In genomic region chr7:45148534-45149098, GRCm38 (mm10) we compare ENCODE assay signal across 21 mouse cellular contexts. TPM values are rescaled to one million over a fixed set of nuclear protein-coding genes. Genes with fewer than 3 reads are reported as not detected.
DNase-seq lines count a peak whose midpoint lies in the region; ATAC-seq and TF ChIP-seq lines count a peak whose summit lies in the region.
"Had no signal": no experiment of that assay in that cellular context is flagged by ENCODE, and none has a peak within 500 bp of the region (broad histone marks: within the 10 kb centered on the region; RNA-seq: fewer than 3 reads in every experiment).

No protein-coding gene starts in this region.

- no peak for ATAC-seq in intestine, embryonic 14.5 days (replicated peaks; ENCODE audit: low FRiP score, low TSS enrichment, low read depth)
- ATAC-seq in intestine, postnatal 0 days: no peak
- ATAC-seq in midbrain, embryonic 12.5 days (ENCODE audit: low FRiP score, low read depth): no peak
- no peak for ATAC-seq in midbrain, embryonic 15.5 days (replicated peaks)
- ATAC-seq in intestine, embryonic 15.5 days: no peak
- ATAC-seq: hindbrain, postnatal 0 days; midbrain, embryonic 13.5 days had no signal

- H3K9me3 ChIP-seq in intestine, embryonic 14.5 days (ENCODE audit: control insufficient read depth, low read length): no peaks in the 10 kb centered on the region
- H3K9me3 ChIP-seq in intestine, postnatal 0 days (ENCODE audit: control insufficient read depth): no peaks in the 10 kb centered on the region
- H3K9me3 ChIP-seq in midbrain, embryonic 12.5 days: no peaks in the 10 kb centered on the region
- no peaks in the 10 kb centered on the region for H3K9me3 ChIP-seq in midbrain, embryonic 15.5 days
- H3K9me3 ChIP-seq in intestine, embryonic 15.5 days: no peaks in the 10 kb centered on the region
- H3K9me3 ChIP-seq: embryonic facial prominence, embryonic 12.5 days; G1E; limb, embryonic 15.5 days; midbrain, embryonic 13.5 days; neural tube, embryonic 13.5 days had no signal

- H3K9ac ChIP-seq in intestine, embryonic 14.5 days (ENCODE audit: low read length): no peak overlapping the region
- no peak overlapping the region for H3K9ac ChIP-seq in intestine, postnatal 0 days (ENCODE audit: low read depth, low read length)
- 0 out of 2 replicates have a peak overlapping the region, but pooled peaks have one; percentile 11 for H3K9ac ChIP-seq in midbrain, embryonic 12.5 days (replicated peaks)
- H3K9ac ChIP-seq in midbrain, embryonic 15.5 days: no peak overlapping the region
- no peak overlapping the region for H3K9ac ChIP-seq in intestine, embryonic 15.5 days
- H3K9ac ChIP-seq: embryonic facial prominence, embryonic 12.5 days; limb, embryonic 15.5 days; midbrain, embryonic 13.5 days had no signal

- WGBS in intestine, embryonic 14.5 days: 49% methylated on average over 4 of the region's 4 CpGs
- WGBS in intestine, postnatal 0 days: 54% methylated on average over 4 of the region's 4 CpGs
- WGBS in midbrain, embryonic 12.5 days: 65% methylated on average over 4 of the region's 4 CpGs
- WGBS in midbrain, embryonic 15.5 days: 61% methylated on average over 4 of the region's 4 CpGs
- 46% methylated on average over 4 of the region's 4 CpGs for WGBS in intestine, embryonic 15.5 days

- no peaks in the 10 kb centered on the region for H3K27me3 ChIP-seq in intestine, embryonic 14.5 days (replicated peaks; ENCODE audit: control insufficient read depth, insufficient read depth, low read length)
- H3K27me3 ChIP-seq in intestine, postnatal 0 days (replicated peaks; ENCODE audit: control insufficient read depth, insufficient read depth, low read length): no peaks in the 10 kb centered on the region
- no peaks in the 10 kb centered on the region for H3K27me3 ChIP-seq in midbrain, embryonic 12.5 days
- H3K27me3 ChIP-seq in midbrain, embryonic 15.5 days (replicated peaks): no peaks in the 10 kb centered on the region
- H3K27me3 ChIP-seq in intestine, embryonic 15.5 days (replicated peaks): no peaks in the 10 kb centered on the region
- H3K27me3 ChIP-seq: embryonic facial prominence, embryonic 12.5 days; limb, embryonic 15.5 days; midbrain, embryonic 13.5 days; neural tube, embryonic 13.5 days had no signal

- TF ChIP-seq CTCF in intestine, postnatal 0 days (IDR thresholded peaks at IDR 0.05; ENCODE audit: low read depth): no peak

- peaks cover 48% of the 10 kb centered on the region for H3K36me3 ChIP-seq in intestine, embryonic 14.5 days (ENCODE audit: control insufficient read depth, insufficient read depth, low read length)
- H3K36me3 ChIP-seq in intestine, postnatal 0 days (ENCODE audit: control insufficient read depth, insufficient read depth): peaks cover 56% of the 10 kb centered on the region
- H3K36me3 ChIP-seq in midbrain, embryonic 12.5 days: peaks cover 24% of the 10 kb centered on the region
- H3K36me3 ChIP-seq in midbrain, embryonic 15.5 days (replicated peaks): no peaks in the 10 kb centered on the region
- H3K36me3 ChIP-seq in intestine, embryonic 15.5 days: peaks cover 22% of the 10 kb centered on the region

- peaks cover 3% of the 10 kb centered on the region; the same call in 1 of the 2 replicates for H3K4me1 ChIP-seq in intestine, embryonic 14.5 days (replicated peaks; ENCODE audit: control insufficient read depth, insufficient read depth, low read length)
- peaks cover 5% of the 10 kb centered on the region; the same call in 1 of the 2 replicates for H3K4me1 ChIP-seq in intestine, postnatal 0 days (replicated peaks; ENCODE audit: control insufficient read depth, insufficient read depth, low read length)
- peaks cover 14% of the 10 kb centered on the region for H3K4me1 ChIP-seq in midbrain, embryonic 12.5 days
- peaks cover 5% of the 10 kb centered on the region for H3K4me1 ChIP-seq in midbrain, embryonic 15.5 days
- H3K4me1 ChIP-seq in intestine, embryonic 15.5 days (replicated peaks): peaks cover 18% of the 10 kb centered on the region

- no peak overlapping the region for H3K4me2 ChIP-seq in intestine, embryonic 14.5 days (ENCODE audit: low read length)
- H3K4me2 ChIP-seq in intestine, postnatal 0 days (replicated peaks; ENCODE audit: low read depth): no peak overlapping the region
- no peak overlapping the region for H3K4me2 ChIP-seq in midbrain, embryonic 12.5 days (replicated peaks)
- H3K4me2 ChIP-seq in midbrain, embryonic 15.5 days: no peak overlapping the region
- H3K4me2 ChIP-seq in intestine, embryonic 15.5 days (replicated peaks): no peak overlapping the region
- H3K4me2 ChIP-seq: embryonic facial prominence, embryonic 12.5 days; limb, embryonic 15.5 days; midbrain, embryonic 13.5 days; neural tube, embryonic 13.5 days had no signal

- H3K4me3 ChIP-seq in intestine, embryonic 14.5 days (ENCODE audit: low read depth, low read length): no peak overlapping the region
- H3K4me3 ChIP-seq in intestine, postnatal 0 days (ENCODE audit: low read depth, low read length): no peak overlapping the region
- no peak overlapping the region for H3K4me3 ChIP-seq in midbrain, embryonic 12.5 days
- H3K4me3 ChIP-seq in midbrain, embryonic 15.5 days: no peak overlapping the region
- no peak overlapping the region for H3K4me3 ChIP-seq in intestine, embryonic 15.5 days (replicated peaks)
- H3K4me3 ChIP-seq: embryonic facial prominence, embryonic 12.5 days; left cerebral cortex, adult 2 months; limb, embryonic 15.5 days; midbrain, embryonic 13.5 days; neural tube, embryonic 13.5 days had no signal

- H3K27ac ChIP-seq in intestine, embryonic 14.5 days (ENCODE audit: low read depth): peak overlapping the region; percentile 25; the same call in 1 of the 2 replicates
- no peak overlapping the region for H3K27ac ChIP-seq in intestine, postnatal 0 days (ENCODE audit: low read depth, low read length)
- H3K27ac ChIP-seq in midbrain, embryonic 12.5 days (replicated peaks): no peak overlapping the region
- H3K27ac ChIP-seq in midbrain, embryonic 15.5 days: no peak overlapping the region
- H3K27ac ChIP-seq in intestine, embryonic 15.5 days: peak overlapping the region; percentile 18; the same call in 1 of the 2 replicates
- H3K27ac ChIP-seq: embryonic facial prominence, embryonic 12.5 days; hindbrain, postnatal 0 days; left cerebral cortex, adult 2 months; limb, embryonic 15.5 days; midbrain, embryonic 13.5 days; neural tube, embryonic 13.5 days had no signal

- no peak for DNase-seq in intestine, embryonic 14.5 days (ENCODE audit: low spot score)
- peak; percentile 35 for DNase-seq in yolk sac, embryonic 10.5 days (ENCODE audit: low spot score)
- DNase-seq in MN1 (ENCODE audit: low spot score): no peak
- DNase-seq in adrenal gland, postnatal 36 days: no peak
- DNase-seq: cerebellum, adult 11 months; cerebellum, postnatal 36 days; lung, postnatal 14 days; spleen, adult 18-20 months; thymus, adult 2 months had no signal

RNA-seq across cellular contexts. Expression of gene Pih1d1, which starts 5.5 kb away (rescaled TPM):
- polyA plus RNA-seq in intestine, embryonic 14.5 days (2014; fragmentation: Nextera tagmentation; extraction: Ambion mirVana): 108 and 113 TPM in 2 replicates
- polyA plus RNA-seq in intestine, postnatal 0 days (2015; fragmentation: Nextera tagmentation; extraction: Ambion mirVana): 63.6 and 64.7 TPM in 2 replicates
- polyA plus RNA-seq in midbrain, embryonic 12.5 days (2016; fragmentation: Nextera tagmentation; extraction: Ambion mirVana): 92.3 and 103 TPM in 2 replicates
- 87.1 and 90.0 TPM in 2 replicates for polyA plus RNA-seq in midbrain, embryonic 15.5 days (2015; fragmentation: Nextera tagmentation; extraction: Ambion mirVana)
- 94.1 and 98.9 TPM in 2 replicates for polyA plus RNA-seq in intestine, embryonic 15.5 days (2015; fragmentation: Nextera tagmentation; extraction: Ambion mirVana)
- 10 to 100 TPM; 59.1 to 77.0 TPM for total RNA-seq in adrenal gland, postnatal 36 days (2021)

RNA-seq across cellular contexts. Expression of gene Aldh16a1, which starts 5.8 kb away (rescaled TPM):
- 50.9 and 66.6 TPM in 2 replicates for polyA plus RNA-seq in intestine, embryonic 14.5 days (2014; fragmentation: Nextera tagmentation; extraction: Ambion mirVana)
- 86.8 and 102 TPM in 2 replicates for polyA plus RNA-seq in intestine, postnatal 0 days (2015; fragmentation: Nextera tagmentation; extraction: Ambion mirVana)
- 38.0 and 39.4 TPM in 2 replicates for polyA plus RNA-seq in midbrain, embryonic 12.5 days (2016; fragmentation: Nextera tagmentation; extraction: Ambion mirVana)
- 16.1 and 19.8 TPM in 2 replicates for polyA plus RNA-seq in midbrain, embryonic 15.5 days (2015; fragmentation: Nextera tagmentation; extraction: Ambion mirVana)
- polyA plus RNA-seq in intestine, embryonic 15.5 days (2015; fragmentation: Nextera tagmentation; extraction: Ambion mirVana): 79.0 and 87.3 TPM in 2 replicates
- 10 to 100 TPM; 62.7 to 76.7 TPM for total RNA-seq in adrenal gland, postnatal 36 days (2021)

RNA-seq across cellular contexts. Expression of gene Flt3l, which starts 12.4 kb away (rescaled TPM):
- polyA plus RNA-seq in intestine, embryonic 14.5 days (2014; fragmentation: Nextera tagmentation; extraction: Ambion mirVana): 1.3 and 2.1 TPM in 2 replicates
- 2.1 and 2.7 TPM in 2 replicates for polyA plus RNA-seq in intestine, postnatal 0 days (2015; fragmentation: Nextera tagmentation; extraction: Ambion mirVana)
- polyA plus RNA-seq in midbrain, embryonic 12.5 days (2016; fragmentation: Nextera tagmentation; extraction: Ambion mirVana): 0.64 and 1.2 TPM in 2 replicates
- 2.1 and 2.3 TPM in 2 replicates for polyA plus RNA-seq in midbrain, embryonic 15.5 days (2015; fragmentation: Nextera tagmentation; extraction: Ambion mirVana)
- polyA plus RNA-seq in intestine, embryonic 15.5 days (2015; fragmentation: Nextera tagmentation; extraction: Ambion mirVana): 1.8 and 2.0 TPM in 2 replicates
- 10 to 100 TPM; 15.3 to 25.5 TPM for total RNA-seq in adrenal gland, postnatal 36 days (2021)

RNA-seq across cellular contexts. Expression of gene Gm45713, which starts 12.6 kb away (rescaled TPM):
- 0.72 and 0.81 TPM in 2 replicates for polyA plus RNA-seq in intestine, embryonic 14.5 days (2014; fragmentation: Nextera tagmentation; extraction: Ambion mirVana)
- 0.70 and 0.82 TPM in 2 replicates for polyA plus RNA-seq in intestine, postnatal 0 days (2015; fragmentation: Nextera tagmentation; extraction: Ambion mirVana)
- polyA plus RNA-seq in midbrain, embryonic 12.5 days (2016; fragmentation: Nextera tagmentation; extraction: Ambion mirVana): 0.25 and 0.45 TPM in 2 replicates
- polyA plus RNA-seq in midbrain, embryonic 15.5 days (2015; fragmentation: Nextera tagmentation; extraction: Ambion mirVana): not detected in 2 replicates
- 0.24 and 0.28 TPM in 2 replicates for polyA plus RNA-seq in intestine, embryonic 15.5 days (2015; fragmentation: Nextera tagmentation; extraction: Ambion mirVana)
- total RNA-seq in adrenal gland, postnatal 36 days (2021): not detected
- total RNA-seq: hindbrain, postnatal 0 days; layer of hippocampus, adult 18-20 months; left cerebral cortex, adult 2 months had no signal
- polyA plus RNA-seq: limb, embryonic 15.5 days; midbrain, embryonic 13.5 days had no signal

RNA-seq across cellular contexts. Expression of gene Slc17a7, which starts 15.1 kb away (rescaled TPM):
- 0.07 TPM in 1 of 2 replicates, not detected in the other for polyA plus RNA-seq in intestine, embryonic 14.5 days (2014; fragmentation: Nextera tagmentation; extraction: Ambion mirVana)
- polyA plus RNA-seq in intestine, postnatal 0 days (2015; fragmentation: Nextera tagmentation; extraction: Ambion mirVana): not detected in 2 replicates
- polyA plus RNA-seq in midbrain, embryonic 12.5 days (2016; fragmentation: Nextera tagmentation; extraction: Ambion mirVana): 0.61 and 1.0 TPM in 2 replicates
- polyA plus RNA-seq in midbrain, embryonic 15.5 days (2015; fragmentation: Nextera tagmentation; extraction: Ambion mirVana): 0.59 and 1.0 TPM in 2 replicates
- polyA plus RNA-seq in intestine, embryonic 15.5 days (2015; fragmentation: Nextera tagmentation; extraction: Ambion mirVana): 0.13 and 0.15 TPM in 2 replicates
- under 1 TPM in 1 of 2 experiments, not detected in 1; 0.17 TPM for total RNA-seq in adrenal gland, postnatal 36 days (2021)

Comparison
In these comparisons a context has a peak if more than half of its experiments do, and no peak if none do; other contexts are left out.
1. H3K27ac ChIP-seq: peak in intestine, embryonic 14.5 days (single experiment) and intestine, embryonic 15.5 days (single experiment); none in intestine, postnatal 0 days (single experiment), midbrain, embryonic 12.5 days (single experiment) and midbrain, embryonic 15.5 days (single experiment).